Mouse (Mus musculus): Measurements from ENCODE around the gene Kcnab1. TPM values are rescaled to one million over a fixed set of nuclear protein-coding genes. Genes with fewer than 3 reads are reported as not detected.
"Not testable (repeated sequence)": the region's sequence is repeated elsewhere in the genome, so short reads cannot be mapped to it uniquely, and the experiment has no call there.

The Kcnab1 gene
- total RNA-seq, 2 experiments from 2014 or later = 2.4 to 3.2 TPM

DNA sequence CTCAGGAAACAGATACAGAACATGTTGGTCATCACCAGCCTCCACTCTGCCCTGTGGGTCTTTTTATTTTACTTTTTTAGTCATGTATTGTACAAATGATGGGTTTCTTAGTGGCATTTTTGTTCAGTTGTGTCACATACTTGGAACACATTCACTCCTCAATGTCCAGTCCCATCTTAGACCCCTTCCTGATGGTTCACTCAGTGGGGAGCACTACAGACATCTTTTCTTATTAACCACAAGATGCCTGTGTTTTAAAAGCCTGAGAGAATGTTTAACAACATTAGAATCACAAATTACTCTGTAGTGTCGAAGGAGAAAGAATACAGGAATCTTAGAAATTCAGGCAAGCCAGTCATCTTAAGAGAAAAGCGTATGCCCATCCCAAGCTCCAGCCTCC lies 249.7 kb downstream of the Kcnab1 start:
- intact Hi-C loops (cut with DNase I) = loop anchor here (10.0 kb wide), 1 partner anchor 506 kb away; no protein-coding TSS in a partner anchor
- no peak for DNase-seq (ENCODE audit: low spot score)

DNA sequence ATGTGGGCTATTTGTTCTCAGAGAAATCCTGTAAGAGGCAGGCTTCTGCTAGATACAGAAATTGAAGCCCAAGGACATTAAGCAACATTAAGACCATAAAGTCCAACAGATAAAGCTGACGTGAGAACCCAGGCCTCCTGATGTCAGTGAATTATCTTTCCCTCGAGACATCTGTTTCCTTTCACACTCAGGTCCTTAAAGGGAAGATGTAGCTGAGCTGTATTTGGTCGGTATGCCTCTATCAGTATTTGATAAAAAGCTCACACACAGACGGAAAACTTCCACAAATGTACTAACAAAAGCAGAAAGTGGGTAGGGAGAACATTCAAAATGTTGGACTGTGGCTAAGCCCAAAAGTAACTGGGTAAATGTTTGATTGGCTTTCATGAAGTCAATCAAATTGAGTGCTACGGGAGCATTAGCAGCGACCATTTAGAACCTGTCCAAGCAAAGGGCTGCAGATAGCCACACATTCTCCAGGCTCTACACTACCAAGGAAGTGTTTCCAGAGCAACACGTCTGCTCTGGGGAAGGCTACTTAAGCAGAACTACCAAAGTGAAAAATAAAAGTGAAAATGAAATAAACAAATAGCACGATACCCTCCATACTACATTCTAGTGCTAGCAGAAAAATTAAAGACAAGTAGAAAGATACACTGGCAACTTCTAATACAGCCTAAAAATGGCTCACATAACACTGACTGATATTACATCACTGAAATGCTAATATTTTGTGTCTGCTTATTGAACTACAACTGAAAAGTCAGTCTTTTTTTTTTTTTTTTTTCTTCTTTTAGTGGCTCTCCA lies 251.2 kb downstream of the Kcnab1 start:
- intact Hi-C loops (cut with DNase I) = no loop called here
- DNase-seq (ENCODE audit: low spot score) = no peak

DNA sequence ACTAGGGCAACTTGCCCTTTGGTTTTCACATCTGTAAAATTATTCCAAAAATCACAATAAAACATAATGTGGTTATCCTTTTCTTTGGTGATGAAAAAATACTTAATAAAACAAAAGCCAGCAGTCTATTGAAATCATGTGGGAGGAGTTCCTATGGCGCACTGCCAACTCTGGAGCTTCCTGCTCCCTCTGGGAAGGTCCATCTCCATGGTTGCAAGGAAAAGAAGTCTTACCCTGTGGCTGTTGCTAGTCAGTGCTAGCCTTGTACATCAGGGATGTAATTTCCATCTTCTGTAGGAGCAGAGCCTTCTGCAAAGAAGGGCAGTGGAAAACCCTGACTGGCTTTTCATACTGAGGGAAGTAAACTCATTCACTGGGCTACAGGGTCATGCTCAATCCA lies 254.3 kb downstream of the Kcnab1 start:
- intact Hi-C loops (cut with DNase I) = no loop called here
- DNase-seq (ENCODE audit: low spot score) = peak; percentile 40

DNA sequence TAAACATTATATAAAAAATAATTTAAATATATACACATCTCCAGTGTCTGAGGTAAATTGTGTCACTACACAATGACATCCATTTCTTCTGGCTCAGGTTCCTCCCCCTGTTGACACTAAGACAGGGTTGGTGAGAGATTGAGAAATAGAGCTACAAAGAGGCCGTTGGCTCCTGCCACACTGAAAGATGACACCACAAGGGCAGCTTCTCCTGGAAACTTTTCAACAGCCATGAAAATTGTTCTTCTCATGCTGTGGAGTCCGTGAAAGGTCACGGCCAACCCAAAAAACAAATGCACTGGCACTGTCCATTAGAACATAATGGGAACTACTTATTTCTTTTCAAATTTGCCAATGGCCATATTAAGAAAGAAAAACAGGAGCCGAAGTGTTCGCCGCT lies 256.0 kb downstream of the Kcnab1 start:
- intact Hi-C loops (cut with DNase I) = no loop called here
- no peak for DNase-seq (ENCODE audit: low spot score)

DNA sequence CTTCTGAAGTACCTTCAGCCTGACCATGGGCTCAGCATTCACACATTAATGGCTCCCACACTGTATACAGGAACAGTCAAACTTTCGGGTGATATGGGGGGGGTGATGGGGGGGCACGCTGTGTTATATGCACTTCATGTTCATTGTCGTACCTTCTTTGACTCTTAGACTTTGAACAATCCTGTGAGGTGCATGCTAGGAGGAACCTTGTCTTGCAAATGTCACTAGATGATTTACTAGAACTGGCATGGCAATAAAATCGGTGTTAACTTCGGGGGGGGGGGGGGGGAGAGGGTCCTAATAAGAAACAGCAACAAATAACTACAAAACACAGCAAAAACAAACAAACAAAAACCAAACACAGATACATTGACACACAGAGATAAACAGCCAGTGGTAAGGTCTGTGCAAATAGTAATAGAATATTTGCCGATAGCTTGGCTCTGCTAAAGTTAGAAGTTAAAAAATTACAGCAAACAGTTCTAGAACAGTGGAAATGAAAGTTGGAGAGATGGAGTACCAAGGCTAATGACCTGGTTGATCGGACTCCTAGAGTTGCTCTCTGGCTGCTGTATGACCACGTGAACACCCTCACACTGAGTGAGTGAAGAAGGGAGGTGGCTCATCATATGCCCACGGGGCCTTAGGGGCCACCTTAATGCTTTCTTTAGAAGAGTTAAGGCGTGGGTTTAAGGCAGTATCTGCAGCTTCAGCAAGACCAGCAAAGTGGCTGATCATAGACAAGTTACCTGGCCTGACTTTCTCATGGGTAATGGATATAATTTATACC lies 256.9 kb downstream of the Kcnab1 start:
- intact Hi-C loops (cut with DNase I) = no loop called here
- DNase-seq (ENCODE audit: low spot score) = no peak

DNA sequence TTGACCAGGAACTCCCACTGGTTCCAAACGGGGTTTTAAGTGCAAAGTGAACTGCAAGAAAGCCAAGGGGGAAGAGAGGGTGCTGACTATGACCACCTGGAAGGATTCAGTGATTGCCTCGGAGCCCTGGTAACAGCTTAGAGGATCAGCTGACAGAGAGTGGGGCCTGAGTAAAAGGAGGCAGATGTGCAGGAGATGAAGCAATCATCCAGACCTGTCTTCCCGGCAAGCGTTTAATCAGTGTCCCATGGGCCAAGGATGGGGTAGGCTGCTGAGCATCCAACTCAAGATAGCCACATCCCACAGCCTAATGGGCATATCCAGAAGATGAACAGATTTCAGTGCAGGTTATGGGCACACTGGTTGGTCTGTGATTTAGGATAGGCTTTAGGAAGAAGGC lies 258.8 kb downstream of the Kcnab1 start:
- no peak for DNase-seq (ENCODE audit: low spot score)
- intact Hi-C loops (cut with DNase I) = no loop called here

DNA sequence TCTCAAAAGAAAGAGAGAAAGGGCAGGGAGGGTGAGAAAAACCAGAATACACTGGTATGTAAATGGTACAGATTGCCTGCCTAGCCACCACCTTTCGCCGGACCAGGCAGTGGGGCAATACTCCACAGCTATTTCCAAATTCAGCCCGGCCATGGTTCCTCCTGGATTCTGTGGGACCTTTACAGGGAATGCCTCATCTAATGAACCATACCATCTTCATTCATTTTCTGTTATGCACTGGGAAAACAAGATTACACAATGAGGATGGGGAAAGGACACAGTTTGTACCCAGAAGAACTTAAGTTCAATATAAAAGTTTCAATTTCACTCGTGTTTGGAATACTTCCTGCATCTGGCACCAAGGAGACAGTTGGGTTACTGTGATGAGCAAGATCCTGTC lies 263.4 kb downstream of the Kcnab1 start:
- DNase-seq (ENCODE audit: low spot score) = no peak

DNA sequence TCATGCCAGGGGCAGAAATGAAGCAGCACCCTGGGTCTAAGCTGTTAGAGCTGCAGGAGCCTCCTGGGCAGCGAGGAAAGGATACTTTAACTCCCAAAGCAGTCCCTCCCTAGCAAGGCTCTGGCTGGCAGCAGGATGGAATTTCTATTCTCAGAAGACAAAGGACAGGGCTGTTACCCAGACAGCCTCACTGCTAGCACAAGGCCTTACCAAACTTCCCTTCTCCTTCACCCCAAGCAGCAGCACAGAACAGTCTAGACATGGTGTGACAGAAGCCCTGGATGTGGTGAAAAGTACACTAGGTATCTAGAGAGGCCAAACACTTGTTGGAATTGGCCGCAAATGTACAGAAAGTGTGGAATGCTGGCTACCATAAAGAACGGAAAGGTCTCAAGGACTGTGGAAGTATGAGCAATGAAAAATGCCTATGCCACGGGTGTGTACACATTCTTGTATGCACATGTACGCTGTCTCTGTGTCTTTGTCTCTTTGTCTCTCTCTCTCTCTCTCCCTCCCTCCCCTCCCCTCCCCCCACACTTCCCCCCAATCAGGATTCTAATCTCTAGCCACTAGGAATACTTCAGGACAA lies 264.5 kb downstream of the Kcnab1 start:
- DNase-seq (ENCODE audit: low spot score) = no peak
- intact Hi-C loops (cut with DNase I) = no loop called here

More for the DNA sequence above, 263.4 kb downstream of the Kcnab1 start:
- intact Hi-C loops (cut with DNase I) = no loop called here

DNA sequence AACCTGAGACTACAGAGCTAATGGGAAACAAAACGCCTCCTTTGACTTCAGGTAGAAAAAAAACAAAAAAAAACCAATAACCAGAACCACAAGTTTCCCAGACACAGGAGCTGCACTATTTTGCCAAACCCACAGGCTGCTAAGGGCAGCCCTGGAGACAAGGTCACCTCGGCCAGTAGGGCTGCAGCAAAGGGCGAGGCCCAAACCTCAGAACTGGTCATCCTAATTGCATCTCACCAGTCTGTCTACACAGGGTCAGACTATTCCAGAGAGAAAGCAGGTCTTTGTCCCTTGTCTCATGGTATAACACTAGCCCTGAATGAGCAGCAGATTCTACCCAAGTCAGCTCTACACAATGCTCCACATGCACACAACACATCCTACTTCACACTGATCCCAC lies 265.5 kb downstream of the Kcnab1 start:
- intact Hi-C loops (cut with DNase I) = no loop called here
- no peak for DNase-seq (ENCODE audit: low spot score)

DNA sequence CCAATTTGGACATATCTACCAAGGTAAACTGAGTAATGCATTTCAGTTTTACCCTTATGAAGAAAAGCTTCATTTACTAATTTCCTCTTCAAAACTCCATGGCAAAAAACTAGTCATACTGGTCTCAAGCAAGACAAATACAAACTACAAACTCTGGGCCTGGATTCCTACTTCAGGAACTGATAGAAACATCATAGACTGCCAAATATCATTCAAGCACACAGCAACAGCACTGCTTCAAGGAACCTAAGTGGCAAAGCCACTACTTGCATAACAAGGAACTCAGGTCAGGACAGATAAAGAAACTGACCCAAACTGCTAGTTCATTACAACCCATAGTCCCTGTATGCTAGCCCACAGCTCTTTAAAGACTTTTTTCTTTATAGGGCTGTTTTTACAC lies 269.5 kb downstream of the Kcnab1 start:
- intact Hi-C loops (cut with DNase I) = no loop called here

DNA sequence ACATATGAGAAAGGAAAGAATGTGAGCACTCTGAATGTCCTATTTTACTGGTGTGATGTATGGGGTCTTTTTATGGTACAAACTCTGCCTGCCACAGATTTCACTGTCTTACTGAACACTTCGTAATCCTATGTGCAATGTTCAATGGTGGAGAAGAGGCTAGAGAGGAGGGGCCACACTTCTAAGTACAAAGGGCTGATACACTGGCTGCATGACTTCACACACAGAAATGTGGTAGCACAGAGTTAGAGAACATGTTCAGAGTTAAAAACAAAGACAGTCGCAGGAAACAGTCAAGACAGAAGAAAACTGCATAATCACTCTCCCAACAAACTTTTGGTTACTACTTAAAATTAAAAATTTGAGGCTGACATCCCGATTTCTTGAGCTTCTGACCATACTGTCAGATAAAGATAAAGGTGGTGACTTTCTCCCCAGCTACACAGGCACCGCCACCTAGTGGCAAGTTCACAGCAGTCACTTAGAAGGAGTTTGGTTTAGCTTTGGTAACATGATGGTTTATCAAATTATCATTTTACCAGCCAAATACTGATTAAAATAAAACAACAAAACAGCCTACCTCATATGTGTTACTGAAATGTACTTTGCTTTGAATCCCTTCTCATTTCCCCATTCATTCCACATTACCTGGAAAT lies 270.8 kb downstream of the Kcnab1 start:
- no peak for DNase-seq (ENCODE audit: low spot score)

More for the DNA sequence above, 269.5 kb downstream of the Kcnab1 start:
- no peak for DNase-seq (ENCODE audit: low spot score)

DNA sequence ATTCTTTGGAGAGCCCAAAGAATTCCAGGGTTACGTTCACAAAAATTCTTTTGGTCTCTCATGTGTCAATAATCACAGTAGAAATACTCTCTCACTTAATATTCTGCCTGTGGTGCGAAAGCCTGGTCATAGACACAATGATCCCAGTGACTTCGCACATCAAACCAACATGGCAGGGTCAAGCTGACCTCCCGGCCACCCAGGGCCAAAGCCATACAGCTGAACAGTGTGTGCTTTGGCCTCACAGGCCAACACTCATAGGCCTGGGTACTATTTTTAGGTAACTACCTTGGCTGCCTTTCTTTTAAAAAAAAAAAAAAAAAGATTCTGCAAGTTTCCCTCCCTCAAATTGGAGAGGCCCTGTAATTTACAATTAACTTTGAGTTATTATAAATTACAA lies 271.9 kb downstream of the Kcnab1 start:
- DNase-seq (ENCODE audit: low spot score) = no peak
- intact Hi-C loops (cut with DNase I) = loop anchor here (5.0 to 10.0 kb wide), 2 partner anchors 484 to 546 kb away; no protein-coding TSS in a partner anchor

More for the DNA sequence above, 270.8 kb downstream of the Kcnab1 start:
- intact Hi-C loops (cut with DNase I) = loop anchor here (1.0 to 10.0 kb wide), 3 partner anchors 63 to 547 kb away; no protein-coding TSS in a partner anchor

DNA sequence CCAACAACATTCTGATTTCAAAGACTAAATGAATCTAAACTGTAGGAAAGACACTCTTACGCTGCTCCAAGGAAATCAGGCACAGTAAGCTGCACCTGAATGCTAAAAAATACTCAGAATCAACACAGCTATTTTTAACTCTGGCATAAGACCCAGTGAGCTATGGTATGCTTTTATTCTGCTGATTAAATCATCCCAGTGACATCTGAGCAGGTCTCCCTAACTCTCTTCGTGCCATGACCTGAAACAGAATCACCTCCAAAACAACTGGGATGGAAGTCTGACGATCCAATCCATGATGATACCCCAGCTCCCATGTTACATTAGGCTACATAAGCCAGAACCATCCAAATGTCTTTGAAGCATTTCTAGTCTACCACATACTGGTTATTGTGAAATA lies 275.2 kb downstream of the Kcnab1 start:
- DNase-seq (ENCODE audit: low spot score) = no peak
- intact Hi-C loops (cut with DNase I) = loop anchor here (5.0 to 10.0 kb wide), 2 partner anchors 480 to 543 kb away; no protein-coding TSS in a partner anchor

DNA sequence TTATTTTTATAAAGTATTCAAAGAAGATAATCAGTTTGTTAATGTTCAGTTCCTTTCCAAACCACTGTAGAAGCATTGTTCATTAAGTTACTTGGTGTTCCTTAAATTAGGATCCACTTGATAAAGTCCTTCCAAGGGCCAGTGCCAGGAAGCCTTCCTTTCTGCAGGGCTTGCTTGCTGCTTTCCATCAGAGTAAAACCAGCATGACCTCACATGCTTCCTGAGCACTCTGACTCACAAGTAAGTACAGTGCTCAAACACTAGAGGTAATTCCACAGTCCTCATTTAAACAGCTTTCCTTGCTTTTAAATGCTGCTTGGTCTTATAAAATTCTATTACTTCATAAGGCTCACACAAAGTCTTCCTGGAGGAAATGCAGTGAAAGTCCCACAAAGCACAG lies 276.6 kb downstream of the Kcnab1 start:
- intact Hi-C loops (cut with DNase I) = loop anchor here (10.0 kb wide), 1 partner anchor 479 kb away; no protein-coding TSS in a partner anchor
- no peak for DNase-seq (ENCODE audit: low spot score)

DNA sequence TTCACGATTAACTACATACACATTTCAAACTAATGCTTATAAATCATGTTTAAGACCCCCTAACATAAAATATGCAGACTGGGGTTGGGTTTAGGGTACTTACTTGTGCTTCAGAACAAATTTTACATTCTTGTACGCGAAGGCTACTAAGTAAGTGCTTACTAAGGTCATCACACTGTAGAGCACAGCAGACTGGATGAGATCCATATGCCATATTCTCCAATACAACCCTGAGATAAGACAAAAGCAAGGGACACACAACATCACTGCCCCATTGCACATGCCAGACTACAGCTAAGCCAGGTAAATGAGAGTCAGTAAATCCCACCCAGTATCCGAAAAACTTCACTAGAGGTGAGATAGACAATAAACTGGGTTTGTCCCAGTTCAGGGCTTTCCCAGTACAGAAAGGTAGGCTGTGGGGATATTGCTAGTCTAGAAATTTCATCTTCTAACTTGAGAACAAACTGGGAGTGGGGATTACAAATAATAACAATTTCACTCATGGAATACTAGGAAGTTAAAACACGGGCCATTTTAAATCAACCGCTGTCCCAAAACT lies 282.1 kb downstream of the Kcnab1 start:
- intact Hi-C loops (cut with DNase I) = loop anchor here (5.0 kb wide), 2 partner anchors 136 to 271 kb away; partner anchors contain the start of gene Tiparp
- DNase-seq (ENCODE audit: low spot score) = no peak

DNA sequence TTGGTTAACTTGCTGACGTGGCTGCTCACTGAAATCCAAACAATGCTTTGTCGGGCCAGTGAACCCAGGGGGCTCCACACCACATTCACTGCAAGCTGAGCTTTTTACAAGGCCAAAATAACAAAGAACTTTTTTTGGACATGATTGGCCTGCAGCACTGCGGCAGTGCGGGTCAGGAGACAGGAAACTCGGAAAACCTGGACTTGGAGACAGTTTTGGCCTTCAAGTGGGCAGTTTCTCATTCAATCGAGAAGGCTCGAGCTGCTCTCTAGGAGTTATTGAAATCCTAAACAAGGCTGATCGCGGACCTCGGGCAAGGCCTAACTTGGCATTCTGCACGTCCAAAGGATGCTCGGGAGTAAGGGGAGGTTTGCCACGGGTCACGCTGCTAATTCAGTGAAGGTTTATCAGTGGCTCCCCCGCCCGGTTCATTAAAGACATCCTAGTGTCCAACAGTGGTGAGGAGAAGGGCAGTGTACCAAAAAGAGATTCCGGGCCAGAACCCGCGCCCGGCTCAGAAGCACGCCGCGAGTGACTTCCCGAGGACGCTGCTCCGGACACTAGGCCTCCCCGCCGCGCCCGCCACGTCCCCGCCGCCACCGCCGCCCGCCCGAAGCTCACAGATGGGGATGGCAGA lies 282.7 kb downstream of the Kcnab1 start:
- intact Hi-C loops (cut with DNase I) = loop anchor here (5.0 kb wide), 2 partner anchors 135 to 270 kb away; partner anchors contain the start of gene Tiparp
- no peak for DNase-seq (ENCODE audit: low spot score)

DNA sequence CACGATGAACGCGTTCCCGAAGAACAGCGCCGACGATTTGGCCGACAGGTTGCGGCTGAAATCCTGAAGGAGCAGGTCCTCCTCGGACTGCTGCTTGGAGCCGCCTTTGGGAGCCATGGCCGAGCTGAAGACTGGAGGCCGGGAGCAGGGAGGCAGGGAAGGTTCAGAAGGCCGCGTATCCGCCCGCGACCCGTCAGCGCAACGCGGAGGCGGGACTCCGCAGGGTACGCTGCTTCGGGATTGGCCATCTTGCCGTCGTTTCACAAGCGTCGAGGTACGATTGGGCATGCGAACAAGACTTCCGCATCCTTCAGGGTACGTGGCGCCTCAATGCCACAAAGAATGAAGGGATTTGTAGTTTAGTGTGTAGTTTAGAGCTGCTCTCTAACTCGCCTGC lies 283.2 kb downstream of the Kcnab1 start, which contains the start of gene Ssr3:
Gene Ssr3, minus strand, starts transcription at position 203 of the 397 bp plus-strand sequence.
- DNase-seq (ENCODE audit: low spot score) = peak; percentile 95
- intact Hi-C loops (cut with DNase I) = loop anchor here (5.0 kb wide), 2 partner anchors 135 to 270 kb away; partner anchors contain the start of gene Tiparp

DNA sequence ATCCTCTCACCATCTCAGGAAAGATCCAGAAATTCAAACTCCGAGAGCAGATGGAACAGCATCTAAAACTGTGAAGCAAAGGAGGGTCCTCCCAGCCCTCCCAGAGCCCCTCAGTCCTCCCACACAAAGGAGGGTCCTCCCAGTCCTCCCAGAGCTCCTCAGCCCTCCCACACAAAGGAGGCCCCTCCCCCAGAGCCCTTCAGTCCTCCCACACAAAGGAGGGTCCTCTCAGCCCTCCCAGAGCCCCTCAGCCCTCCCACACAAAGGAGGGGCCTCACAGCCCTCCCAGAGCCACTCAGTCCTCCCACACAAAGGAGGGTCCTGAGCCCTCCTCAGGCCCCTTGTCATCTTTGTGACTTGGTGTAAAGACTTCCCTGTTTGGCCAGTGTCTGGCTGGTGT lies 285.9 kb downstream of the Kcnab1 start:
- intact Hi-C loops (cut with DNase I); DNase-seq (ENCODE audit: low spot score): not testable (repeated sequence)

Measured in heart, postnatal 25 days (tissue).